Mouse (Mus musculus) spleen, adult 2 months (tissue): ENCODE data around the gene Icmt.

Source experiments
- CTCF ChIP-seq: fragments of 200-500 bp; IDR thresholded peaks from 2 replicates; pipeline ENCODE4 v1.5.1; 2011; ENCODE audit warnings: mild to moderate bottlenecking, inconsistent platforms; ENCODE audit not compliant: insufficient read depth, insufficient read length, insufficient replicate concordance; ENCODE audit errors: extremely low read depth
- POLR2A ChIP-seq: fragments of 200-500 bp; IDR thresholded peaks from 2 replicates; pipeline ENCODE4 v1.6.1; 2011; ENCODE audit warnings: low read depth, low read length, inconsistent platforms

DNA sequence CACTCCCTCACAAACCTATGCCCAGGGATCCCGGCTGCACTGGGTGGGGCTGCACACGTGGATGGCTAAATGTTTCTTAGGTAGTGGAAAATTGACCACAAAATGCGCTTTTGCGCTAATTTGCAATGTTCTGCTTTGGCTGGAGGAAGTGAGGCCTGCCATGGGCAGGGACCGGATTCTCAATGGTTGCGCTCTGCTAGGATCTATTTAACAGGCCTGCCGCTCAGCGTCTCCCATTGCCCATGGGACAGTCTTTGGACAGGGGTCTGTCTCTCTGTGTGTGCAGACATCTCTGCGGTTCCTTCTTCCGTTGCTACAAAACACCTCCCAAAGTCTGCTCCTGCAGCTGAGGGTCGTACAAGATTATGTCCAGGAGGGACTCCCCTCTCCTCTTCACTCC lies 6.0 kb upstream of the Icmt start:
- no peak for TF ChIP-seq CTCF
- TF ChIP-seq POLR2A = no peak
